In the genomic region with DNA sequence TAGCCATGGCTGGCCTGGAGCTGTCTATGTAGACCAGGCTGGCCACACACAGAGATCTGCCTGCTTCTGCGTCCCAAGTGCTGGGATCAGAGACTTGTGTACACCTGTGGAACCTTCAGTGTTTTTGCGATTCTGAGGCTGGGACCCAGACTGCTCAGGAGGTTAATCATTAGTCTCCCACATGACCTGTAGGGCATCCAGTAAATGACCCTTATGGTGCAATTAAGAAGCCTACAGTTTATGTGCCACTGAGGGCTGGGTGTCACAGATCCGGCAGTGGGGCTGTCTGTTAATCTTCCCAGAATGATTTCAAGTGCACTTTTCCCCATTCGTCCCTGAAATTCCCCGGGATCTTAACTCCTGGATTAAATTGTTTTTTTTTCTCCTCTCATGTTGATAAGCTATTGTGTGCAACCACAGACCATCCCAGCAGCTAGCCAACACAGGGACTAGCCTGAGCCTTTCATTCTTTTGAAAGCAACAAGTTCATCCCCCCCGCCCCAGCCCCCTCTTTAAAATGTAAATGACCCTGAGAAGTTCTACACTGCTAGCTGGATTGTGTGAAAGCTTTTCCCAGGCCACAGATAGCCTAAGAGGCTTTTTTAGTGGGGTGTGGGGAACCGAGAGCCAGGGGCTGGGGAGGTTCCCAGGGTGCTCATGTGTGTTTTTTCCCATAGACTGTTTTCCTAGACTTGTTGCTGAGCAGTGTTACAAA, we compare ENCODE assay signal across 15 mouse cellular contexts. TPM values are rescaled to one million over a fixed set of nuclear protein-coding genes. Genes with fewer than 3 reads are reported as not detected.
DNase-seq lines count a peak whose midpoint lies in the region; ATAC-seq and TF ChIP-seq lines count a peak whose summit lies in the region.
"Had no signal": no experiment of that assay in that cellular context is flagged by ENCODE, and none has a peak within 500 bp of the region (broad histone marks: within the 10 kb centered on the region; RNA-seq: fewer than 3 reads in every experiment).

No protein-coding gene starts in this region.

- no peak overlapping the region for H3K4me3 ChIP-seq in hindbrain, embryonic 11.5 days (ENCODE audit: low read depth, low read length)
- H3K4me3 ChIP-seq in hindbrain, embryonic 13.5 days, result no peak overlapping the region
- H3K4me3 ChIP-seq in ES-Bruce4 (ENCODE audit: low read depth, low read length), result no peak overlapping the region
- no peak overlapping the region for H3K4me3 ChIP-seq in midbrain, embryonic 13.5 days (replicated peaks)
- H3K4me3 ChIP-seq: heart, embryonic 13.5 days; liver, embryonic 15.5 days had no signal

- H3K27ac ChIP-seq in hindbrain, embryonic 11.5 days (ENCODE audit: low read depth, low read length), result no peak overlapping the region
- H3K27ac ChIP-seq in hindbrain, embryonic 13.5 days, result no peak overlapping the region
- H3K27ac ChIP-seq in ES-Bruce4 (ENCODE audit: insufficient read depth, low read length), result peak overlapping the region; percentile 63
- 0 out of 2 replicates have a peak overlapping the region, but pooled peaks have one; percentile 7 for H3K27ac ChIP-seq in midbrain, embryonic 13.5 days
- H3K27ac ChIP-seq: heart, embryonic 13.5 days; liver, embryonic 15.5 days; macrophage had no signal

- no peak for TF ChIP-seq POLR2A in ES-Bruce4 (IDR thresholded peaks at IDR 0.05; ENCODE audit: insufficient read depth, low read length)

- peak; percentile 25; the same call in 1 of the 2 replicates for ATAC-seq in hindbrain, embryonic 11.5 days (ENCODE audit: low FRiP score)
- ATAC-seq in hindbrain, embryonic 13.5 days (ENCODE audit: low FRiP score), result no peak
- ATAC-seq in midbrain, embryonic 13.5 days, result peak; percentile 56
- ATAC-seq: CD4-positive, CD25-positive, alpha-beta regulatory T cell, adult 4 months; Patski had no signal

- TF ChIP-seq CTCF in ES-Bruce4 (IDR thresholded peaks at IDR 0.05; ENCODE audit: low read depth, low read length), result no peak

- no peaks in the 10 kb centered on the region for H3K9me3 ChIP-seq in hindbrain, embryonic 11.5 days (ENCODE audit: control insufficient read depth, low read length)
- no peaks in the 10 kb centered on the region for H3K9me3 ChIP-seq in hindbrain, embryonic 13.5 days
- H3K9me3 ChIP-seq in ES-Bruce4 (replicated peaks; ENCODE audit: control insufficient read depth, insufficient read depth, low read length, poor library complexity, severe bottlenecking), result no peaks in the 10 kb centered on the region
- H3K9me3 ChIP-seq in midbrain, embryonic 13.5 days, result no peaks in the 10 kb centered on the region
- H3K9me3 ChIP-seq: heart, embryonic 13.5 days; liver, embryonic 15.5 days had no signal

- peaks cover 27% of the 10 kb centered on the region for H3K27me3 ChIP-seq in hindbrain, embryonic 11.5 days (ENCODE audit: control insufficient read depth, insufficient read depth, low read length)
- H3K27me3 ChIP-seq in hindbrain, embryonic 13.5 days, result peaks cover 32% of the 10 kb centered on the region
- no peaks in the 10 kb centered on the region for H3K27me3 ChIP-seq in ES-Bruce4 (ENCODE audit: control insufficient read depth, insufficient read depth, low read length, poor library complexity, severe bottlenecking)
- peaks cover 31% of the 10 kb centered on the region for H3K27me3 ChIP-seq in midbrain, embryonic 13.5 days
- H3K27me3 ChIP-seq: Patski had no signal

- H3K9ac ChIP-seq in hindbrain, embryonic 11.5 days (ENCODE audit: low read depth, low read length), result no peak overlapping the region
- no peak overlapping the region for H3K9ac ChIP-seq in hindbrain, embryonic 13.5 days
- H3K9ac ChIP-seq in ES-Bruce4 (ENCODE audit: low read depth, poor library complexity, severe bottlenecking), result 0 out of 2 replicates have a peak overlapping the region, but pooled peaks have one; percentile 19
- H3K9ac ChIP-seq in midbrain, embryonic 13.5 days (replicated peaks), result no peak overlapping the region
- H3K9ac ChIP-seq: heart, embryonic 13.5 days; liver, embryonic 15.5 days had no signal

- 0 out of 2 replicates have a peak, but pooled peaks cover 2% of the 10 kb centered on the region for H3K4me1 ChIP-seq in hindbrain, embryonic 11.5 days (replicated peaks; ENCODE audit: control insufficient read depth, insufficient read depth, low read length)
- H3K4me1 ChIP-seq in hindbrain, embryonic 13.5 days (replicated peaks), result peaks cover 16% of the 10 kb centered on the region
- peaks cover 1% of the 10 kb centered on the region for H3K4me1 ChIP-seq in ES-Bruce4 (ENCODE audit: control insufficient read depth, insufficient read depth, low read length)
- peaks cover 15% of the 10 kb centered on the region for H3K4me1 ChIP-seq in midbrain, embryonic 13.5 days (replicated peaks)

- no peak overlapping the region for H3K4me2 ChIP-seq in hindbrain, embryonic 11.5 days (replicated peaks; ENCODE audit: low read depth, low read length)
- no peak overlapping the region for H3K4me2 ChIP-seq in hindbrain, embryonic 13.5 days
- no peak overlapping the region for H3K4me2 ChIP-seq in midbrain, embryonic 13.5 days (replicated peaks)
- H3K4me2 ChIP-seq: heart, embryonic 13.5 days; liver, embryonic 15.5 days had no signal

- TF ChIP-seq EP300 in ES-Bruce4 (IDR thresholded peaks at IDR 0.05; ENCODE audit: insufficient read depth, low read depth, low read length), result no peak

- no peak for DNase-seq in hindbrain, embryonic 11.5 days (ENCODE audit: low spot score)
- peak; percentile 77 for DNase-seq in ZHBTc4 (ENCODE audit: low read depth, low spot score)
- no peak for DNase-seq in frontal cortex, postnatal 36 days (ENCODE audit: low spot score in 2 of 2)
- DNase-seq in heart, adult 11 months, result no peak
- DNase-seq: adrenal gland, adult 2 months; cerebellum, adult 8-10 months; gastrocnemius, postnatal 14 days had no signal

- WGBS in hindbrain, embryonic 11.5 days, result 33% methylated on average over 7 of the region's 7 CpGs
- 25% methylated on average over 7 of the region's 7 CpGs for WGBS in hindbrain, embryonic 13.5 days
- WGBS in midbrain, embryonic 13.5 days, result 20% methylated on average over 7 of the region's 7 CpGs

- H3K36me3 ChIP-seq in hindbrain, embryonic 11.5 days (ENCODE audit: control insufficient read depth, insufficient read depth, low read length), result no peaks in the 10 kb centered on the region
- no peaks in the 10 kb centered on the region for H3K36me3 ChIP-seq in hindbrain, embryonic 13.5 days
- no peaks in the 10 kb centered on the region for H3K36me3 ChIP-seq in ES-Bruce4 (ENCODE audit: control insufficient read depth, insufficient read depth, low read length, poor library complexity, severe bottlenecking)
- no peaks in the 10 kb centered on the region for H3K36me3 ChIP-seq in midbrain, embryonic 13.5 days
- H3K36me3 ChIP-seq: heart, embryonic 13.5 days; liver, embryonic 15.5 days had no signal

RNA-seq across cellular contexts. Expression of a gene that starts 3.7 kb away (rescaled TPM):
- 6.0 and 6.7 TPM in 2 replicates for polyA plus RNA-seq in hindbrain, embryonic 11.5 days (2014; fragmentation: Nextera tagmentation; extraction: Ambion mirVana)
- polyA plus RNA-seq in hindbrain, embryonic 13.5 days (2015; fragmentation: Nextera tagmentation; extraction: Ambion mirVana), result 1.7 and 2.3 TPM in 2 replicates
- polyA plus RNA-seq in ES-Bruce4 (2011; ENCODE audit: insufficient read depth, insufficient read length, low read depth, missing spikeins), result 347 and 358 TPM in 2 replicates
- 3.3 and 4.0 TPM in 2 replicates for polyA plus RNA-seq in midbrain, embryonic 13.5 days (2015; fragmentation: Nextera tagmentation; extraction: Ambion mirVana)

RNA-seq across cellular contexts. Expression of a gene that starts 26.2 kb away (rescaled TPM):
- 3.7 and 4.8 TPM in 2 replicates for polyA plus RNA-seq in hindbrain, embryonic 11.5 days (2014; fragmentation: Nextera tagmentation; extraction: Ambion mirVana)
- 6.1 and 9.5 TPM in 2 replicates for polyA plus RNA-seq in hindbrain, embryonic 13.5 days (2015; fragmentation: Nextera tagmentation; extraction: Ambion mirVana)
- polyA plus RNA-seq in ES-Bruce4 (2011; ENCODE audit: insufficient read depth, insufficient read length, low read depth, missing spikeins), result 498 and 566 TPM in 2 replicates
- polyA plus RNA-seq in midbrain, embryonic 13.5 days (2015; fragmentation: Nextera tagmentation; extraction: Ambion mirVana), result 7.6 and 9.2 TPM in 2 replicates

Comparison
In these comparisons a context has a peak if more than half of its experiments do, and no peak if none do; other contexts are left out.
1. H3K27ac ChIP-seq: peak in ES-Bruce4 (single experiment) and midbrain, embryonic 13.5 days (single experiment); none in hindbrain, embryonic 11.5 days (single experiment) and hindbrain, embryonic 13.5 days (single experiment).
2. RNA of a gene that starts 3.7 kb away (polyA plus RNA-seq): 347 to 358 TPM in ES-Bruce4; 6.0 to 6.7 TPM in hindbrain, embryonic 11.5 days, 3.3 to 4.0 TPM in midbrain, embryonic 13.5 days and 1.7 to 2.3 TPM in hindbrain, embryonic 13.5 days; every median in the first group is over 10 times any median in the second.
3. RNA of a gene that starts 26.2 kb away (polyA plus RNA-seq): 498 to 566 TPM in ES-Bruce4; 7.6 to 9.2 TPM in midbrain, embryonic 13.5 days, 6.1 to 9.5 TPM in hindbrain, embryonic 13.5 days and 3.7 to 4.8 TPM in hindbrain, embryonic 11.5 days; every median in the first group is over 10 times any median in the second.